Mouse (Mus musculus): ENCODE results near the gene Vax2.

The Vax2 gene

DNA sequence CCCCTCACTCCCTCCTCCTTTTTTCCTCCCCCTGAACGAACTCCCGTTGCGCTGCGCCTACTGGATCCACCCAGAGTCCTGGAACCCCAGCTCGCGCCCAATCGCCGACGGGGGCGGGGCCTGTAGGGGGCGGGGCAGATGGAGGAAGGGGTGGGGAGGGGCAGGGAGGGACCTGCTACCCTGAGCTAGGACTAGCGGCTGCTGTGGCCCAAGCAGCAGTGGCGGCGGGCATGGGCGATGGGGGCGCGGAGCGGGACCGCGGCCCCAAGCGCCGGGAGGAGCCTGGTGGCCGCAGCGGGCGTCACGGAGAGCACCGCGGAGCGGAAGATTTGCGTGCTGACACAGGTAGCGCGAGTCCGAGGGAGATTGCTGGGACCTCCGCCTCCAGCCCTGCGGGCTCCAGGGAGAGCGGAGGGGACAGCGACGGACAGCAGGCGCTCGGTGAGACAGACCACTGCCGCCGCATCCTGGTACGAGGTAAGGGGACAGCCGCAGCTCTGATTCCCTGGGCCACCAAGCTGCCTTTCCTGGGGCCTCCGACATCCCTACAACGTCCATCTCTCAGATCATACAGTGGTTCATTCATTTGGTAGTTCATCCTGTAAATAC is at the start of gene Vax2:
TSS of gene Vax2 (plus strand) at position 198 of the 609 bp plus-strand sequence.
- peak in 1 of 2 experiments; percentile 41 for DNase-seq

DNA sequence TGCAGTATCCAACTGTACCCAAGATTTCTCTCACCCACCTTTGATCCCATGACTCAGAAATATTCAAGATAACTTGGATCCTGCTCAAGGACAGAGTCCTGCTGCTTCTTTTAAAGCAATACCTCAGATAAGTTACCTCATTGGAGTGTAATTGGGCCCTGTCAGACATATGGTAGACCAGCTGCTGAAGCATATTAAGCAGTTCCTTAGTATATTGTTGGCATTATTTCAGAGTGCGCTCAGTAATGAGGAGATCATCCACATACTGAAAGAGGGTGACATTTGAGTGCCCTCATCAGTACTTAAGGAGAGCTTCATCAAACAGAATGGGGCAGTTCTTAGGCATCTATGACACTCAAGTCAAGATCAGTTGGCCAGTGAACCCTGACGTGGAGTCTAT is 46.1 kb upstream of the Vax2 start:
- no peak for DNase-seq

DNA sequence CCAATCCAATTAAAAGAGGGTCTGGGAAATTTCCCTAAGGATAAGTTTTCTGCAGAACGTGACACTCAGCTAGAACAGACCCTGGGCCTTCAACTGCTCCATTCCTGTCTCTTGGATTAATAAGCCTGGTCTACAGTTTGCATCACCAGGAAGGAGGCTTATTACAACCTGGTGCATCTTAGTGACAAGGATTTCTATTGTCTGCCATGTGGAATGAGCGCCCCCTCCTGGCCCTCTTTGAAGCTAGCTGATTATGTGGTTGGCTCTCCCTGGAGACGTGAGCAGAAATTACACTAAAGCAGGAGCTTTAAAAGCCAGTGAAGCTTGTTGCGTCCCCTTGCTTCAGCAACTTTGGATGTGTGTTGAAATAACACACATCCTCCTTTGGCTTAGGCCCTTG is 37.7 kb upstream of the Vax2 start:
- peak; percentile 79 to 88 for DNase-seq

DNA sequence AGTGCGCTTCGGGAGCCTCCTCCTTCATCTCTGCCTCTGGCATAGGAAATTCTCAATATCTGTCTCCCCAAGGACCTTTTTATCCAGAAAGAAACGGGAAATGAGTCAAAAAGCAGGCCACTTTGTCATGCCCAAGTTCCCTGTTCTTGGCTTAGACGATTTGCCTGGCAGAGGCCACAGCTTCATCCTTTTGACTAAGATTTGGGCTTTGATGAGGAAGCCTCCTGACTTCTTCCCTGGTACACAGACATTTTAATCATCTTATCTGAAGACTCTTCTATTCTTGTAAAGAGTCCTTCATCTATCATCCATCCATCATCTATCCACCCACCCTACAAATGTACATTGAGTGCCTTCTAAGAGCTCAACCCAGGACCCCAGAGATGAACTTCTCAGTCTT is 33.3 kb upstream of the Vax2 start, which contains the start of gene Cd207:
TSS of gene Cd207 (minus strand) at position 101 of the 400 bp plus-strand sequence.
- DNase-seq: no peak

DNA sequence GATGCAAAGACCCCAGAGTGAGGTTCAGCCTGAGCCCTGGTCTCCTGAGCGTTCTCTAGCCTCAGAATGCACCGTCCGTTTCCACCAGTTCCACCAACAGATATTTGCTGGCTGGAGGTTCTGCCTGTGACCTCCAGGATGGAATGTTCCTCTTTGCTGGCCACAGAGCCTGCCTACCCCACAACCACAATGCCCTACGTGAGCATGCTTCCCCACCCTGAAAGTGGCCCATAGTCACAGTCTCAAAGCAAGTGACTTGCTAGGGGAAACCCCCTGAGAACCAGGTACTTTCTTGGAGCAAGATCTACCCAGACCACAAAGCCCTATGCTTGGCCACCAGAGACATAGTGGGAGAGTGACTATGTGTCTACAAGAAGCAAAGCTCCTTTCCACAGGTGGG is 21.7 kb upstream of the Vax2 start:
- DNase-seq: no peak

DNA sequence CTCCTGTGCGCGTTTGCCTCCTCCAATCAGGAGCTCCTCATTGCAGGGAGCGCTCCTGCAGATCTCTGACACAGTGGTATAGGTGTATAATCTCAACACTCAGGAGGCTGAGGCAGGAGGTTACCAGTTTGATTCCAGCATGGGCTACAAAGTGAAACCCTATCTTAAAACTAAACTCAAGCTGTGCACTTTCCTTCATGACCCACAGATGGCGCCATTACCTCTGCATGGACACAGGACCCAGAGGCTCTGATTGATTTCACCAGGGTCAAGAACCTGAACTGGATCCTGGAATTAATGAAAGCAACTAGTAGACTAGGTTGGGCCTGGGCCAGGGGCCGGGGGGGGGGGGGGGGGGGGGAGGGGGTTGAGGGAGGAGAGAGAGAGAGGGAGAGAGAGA is 20.8 kb upstream of the Vax2 start:
- peak; percentile 57 to 72 for DNase-seq

DNA sequence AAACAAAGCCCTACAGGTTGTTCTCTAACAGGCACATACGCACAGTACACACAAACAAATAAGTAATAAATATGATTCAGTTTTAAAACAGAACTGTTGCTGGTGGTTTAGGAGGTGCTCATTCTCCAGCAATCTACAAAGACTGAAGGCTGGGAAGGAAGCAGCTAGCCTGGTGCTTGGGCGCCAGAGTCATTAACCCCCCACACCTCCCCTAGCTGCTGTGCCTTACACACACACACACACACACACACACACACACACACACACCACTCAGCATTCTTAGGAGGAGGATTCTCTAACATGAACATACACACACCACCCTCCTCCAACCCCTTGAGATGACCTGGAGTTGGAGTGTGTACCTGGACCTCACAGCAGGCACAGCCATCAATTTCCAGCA is 20.1 kb upstream of the Vax2 start:
- no peak for DNase-seq

DNA sequence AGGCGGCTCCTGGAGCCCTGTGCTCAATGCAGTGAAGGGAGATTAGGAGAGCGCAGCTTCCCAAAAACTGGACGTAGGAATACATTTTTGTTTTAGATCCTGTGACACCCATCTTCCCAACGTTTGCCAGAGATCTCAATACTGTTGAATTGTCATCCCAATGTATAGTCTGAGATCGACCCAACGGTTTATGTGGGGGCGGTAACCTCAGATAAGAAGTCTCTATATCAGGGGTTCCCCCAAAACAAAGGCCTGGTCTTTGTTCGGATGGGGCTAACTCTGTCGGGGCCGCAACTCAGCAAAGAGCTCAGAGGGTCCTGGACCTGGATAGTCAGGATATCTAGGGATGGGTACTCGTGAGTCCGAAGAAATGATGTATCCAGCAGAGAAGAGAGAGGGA is 18.1 kb upstream of the Vax2 start:
- no peak for DNase-seq

DNA sequence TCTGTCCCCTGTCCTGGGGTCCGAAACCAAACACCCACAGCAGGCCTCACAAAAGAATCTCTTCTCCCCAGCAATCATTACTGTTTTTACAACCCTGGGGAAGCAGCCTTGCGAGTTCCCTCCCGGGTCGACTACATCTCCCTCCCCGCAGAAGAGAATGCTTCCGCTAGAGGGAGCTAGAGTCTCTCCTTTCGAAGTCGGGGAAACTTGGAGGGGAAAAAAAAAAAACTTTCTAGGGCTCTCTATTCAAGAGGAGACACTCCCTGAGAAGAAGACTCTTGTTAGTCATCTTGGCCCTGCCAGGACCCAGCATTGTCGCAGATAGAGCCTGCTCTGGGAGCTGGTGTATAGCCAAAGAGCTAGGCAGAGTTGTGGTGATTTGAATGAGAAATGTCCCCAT is 17.2 kb upstream of the Vax2 start:
- peak; percentile 71 to 76 for DNase-seq

DNA sequence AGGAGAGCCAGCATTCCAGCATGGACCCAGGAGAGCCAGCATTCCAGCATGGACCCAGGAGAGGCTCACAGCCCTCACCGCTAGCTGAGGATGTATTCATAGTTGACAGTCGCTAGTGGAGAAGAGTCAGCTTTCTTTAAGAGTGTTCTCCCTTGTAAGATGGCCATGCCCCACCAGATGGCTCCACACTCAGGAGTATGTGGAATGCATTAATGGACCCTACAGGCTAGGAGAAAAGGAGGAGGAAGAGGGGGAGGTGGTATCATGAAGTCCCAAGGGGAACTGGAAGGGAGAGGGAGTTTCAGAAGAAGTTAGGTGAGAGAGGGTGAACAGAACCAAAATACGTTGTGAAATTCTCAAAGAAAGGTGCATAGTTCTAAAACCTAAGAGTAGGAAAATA is 15.3 kb upstream of the Vax2 start:
- DNase-seq: no peak

DNA sequence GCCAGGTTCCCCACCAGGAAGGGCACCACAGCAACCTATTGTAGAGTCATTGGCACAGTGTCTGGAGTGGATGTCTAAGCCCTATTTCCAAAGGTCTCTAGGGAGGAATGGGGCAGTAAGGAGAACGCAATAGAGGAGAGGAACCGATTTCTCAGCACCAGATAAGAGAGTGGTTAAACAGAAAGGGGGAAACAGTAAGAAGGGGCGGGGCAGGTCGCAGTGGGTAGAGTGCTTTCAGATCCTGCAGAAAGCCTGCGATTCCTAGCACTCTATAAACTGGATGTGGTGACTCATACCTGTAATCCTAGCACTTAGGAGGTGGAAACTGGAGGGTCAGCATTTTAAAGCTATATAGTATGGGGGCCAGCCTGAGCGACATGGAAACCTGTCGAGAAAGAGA is 14.4 kb upstream of the Vax2 start:
- DNase-seq: no peak

DNA sequence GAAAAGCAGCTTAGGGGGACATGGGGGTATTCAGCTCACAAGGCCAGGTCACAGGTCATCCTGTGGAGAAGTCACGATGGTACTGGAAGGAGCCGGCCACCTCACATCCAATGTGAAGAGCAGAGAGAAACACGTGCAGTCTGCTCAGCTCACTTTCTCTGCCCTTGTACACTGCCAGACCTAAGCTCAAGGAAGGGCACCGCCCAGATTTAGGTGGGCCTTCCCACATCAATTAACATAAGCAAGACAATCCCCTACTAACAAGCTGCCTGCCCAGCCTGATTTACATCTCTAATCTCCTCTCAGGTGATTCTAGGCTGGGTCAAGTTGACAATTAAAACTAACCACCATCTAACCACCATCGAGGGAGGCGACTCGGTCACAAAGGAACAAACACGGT is 13.1 kb upstream of the Vax2 start:
- no peak for DNase-seq

DNA sequence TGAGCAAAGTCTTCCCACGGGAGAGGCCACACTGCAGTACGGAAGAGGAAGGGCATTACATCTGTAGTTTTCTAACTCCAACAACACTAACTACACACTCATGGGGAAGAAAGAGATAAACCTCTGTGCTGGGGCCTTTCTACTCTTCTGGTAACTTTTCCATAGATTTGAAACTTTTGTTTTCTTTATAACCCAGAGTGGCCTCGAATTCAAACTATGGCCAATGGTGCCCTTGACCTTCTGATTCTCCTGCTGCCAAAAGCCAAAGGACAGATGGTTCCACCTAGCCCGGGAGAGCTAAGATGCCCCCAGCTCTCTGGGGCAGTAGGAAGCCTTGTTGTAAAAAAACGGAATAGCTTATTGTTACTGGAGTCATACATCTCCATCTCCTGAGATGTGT is 11.1 kb upstream of the Vax2 start:
- no peak for DNase-seq

DNA sequence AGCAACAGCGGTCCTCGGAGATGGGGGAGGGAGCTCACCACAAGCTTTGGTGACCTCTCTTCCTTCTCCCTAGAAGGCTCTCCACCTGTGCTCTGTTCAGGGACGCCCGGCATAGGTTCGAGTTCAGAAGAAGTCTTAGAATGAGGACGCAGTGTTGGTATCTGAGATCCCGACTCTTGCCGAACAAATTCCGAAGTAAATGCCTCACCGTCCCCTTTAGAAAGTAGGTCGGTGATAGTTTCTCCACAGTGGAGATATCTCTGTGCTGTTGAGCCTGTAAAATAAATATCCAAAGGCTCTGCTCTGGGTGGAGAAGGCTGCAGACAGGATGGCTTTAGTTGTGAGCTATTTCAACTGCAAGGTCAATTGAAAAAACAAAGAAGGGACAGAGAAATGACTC is 10.1 kb upstream of the Vax2 start:
- peak in 1 of 2 experiments; percentile 10 for DNase-seq

DNA sequence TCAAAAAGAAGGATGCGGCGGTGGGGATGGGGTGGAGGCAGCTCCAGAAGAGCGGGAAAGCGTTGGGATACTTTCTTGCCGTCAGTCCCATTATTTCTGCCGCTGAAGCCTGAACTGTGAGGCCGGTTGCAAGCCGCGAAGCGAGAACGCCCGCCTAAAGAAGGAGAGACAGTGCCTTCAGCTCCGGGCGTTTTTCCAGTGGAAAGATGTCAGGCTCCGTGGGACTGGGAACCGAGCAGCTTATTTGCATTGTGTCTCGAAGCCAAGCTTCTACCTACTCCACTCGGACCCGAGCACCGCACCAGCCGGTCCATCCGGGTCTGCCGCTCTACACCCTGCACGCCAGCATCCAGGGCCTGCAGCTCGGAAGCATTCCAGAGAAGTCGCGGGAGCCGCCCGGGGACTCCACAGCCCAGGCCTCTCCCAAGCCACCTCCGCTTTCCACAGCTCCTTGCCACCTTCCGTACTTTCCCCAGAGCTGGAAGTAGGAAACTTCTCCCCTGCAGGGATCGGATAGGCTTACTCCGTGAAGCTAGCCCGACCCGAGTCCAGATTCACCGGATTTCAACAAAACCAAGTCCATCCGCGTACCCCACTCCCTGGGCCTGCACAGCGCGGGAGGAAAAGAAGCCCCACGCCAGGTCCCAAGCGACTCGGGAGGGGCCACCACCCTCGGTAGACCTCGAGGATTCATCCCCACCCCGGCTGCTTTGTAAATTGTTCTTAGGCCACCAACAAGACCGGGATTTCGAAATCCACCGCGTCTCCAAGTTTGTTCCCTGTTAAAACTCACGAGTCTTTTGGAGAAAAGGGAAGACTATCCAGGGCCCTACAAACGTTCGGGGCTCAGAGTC is 8.7 kb upstream of the Vax2 start:
- DNase-seq: peak in 1 of 2 experiments; percentile 20

DNA sequence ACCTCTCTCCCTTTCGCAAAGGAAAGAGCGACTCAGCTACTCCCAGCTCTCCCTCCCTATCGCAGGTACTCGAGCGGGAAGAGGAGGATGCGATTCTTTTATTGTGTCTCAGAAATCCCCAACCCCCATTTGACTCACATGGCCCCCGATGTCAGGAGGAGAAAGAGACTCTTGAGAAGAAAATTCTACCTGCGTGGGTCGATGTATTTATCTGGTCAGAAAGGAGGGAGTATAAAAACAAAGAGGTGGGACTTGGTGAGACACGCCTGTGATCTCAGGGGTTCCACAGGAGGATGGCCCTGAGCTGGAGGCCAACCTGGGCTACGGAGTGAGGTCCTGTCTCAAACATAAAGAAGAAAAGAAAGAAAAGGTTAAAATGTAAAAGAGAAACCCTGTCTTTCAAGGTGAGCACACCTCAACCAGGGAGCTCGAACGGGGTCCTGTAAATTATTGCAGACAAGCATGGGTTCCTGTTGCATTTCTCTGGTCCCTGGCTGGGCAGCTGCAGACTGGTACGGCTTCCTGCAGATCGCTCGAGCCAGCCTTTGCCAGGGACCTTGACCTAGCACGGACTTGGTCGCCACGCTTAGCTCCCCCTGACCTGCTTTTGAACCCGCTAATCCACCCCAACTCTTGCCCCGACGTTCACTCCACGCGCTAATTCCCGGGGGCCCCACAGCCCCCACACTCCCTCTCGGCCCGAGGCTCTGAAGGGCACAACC is 7.9 kb upstream of the Vax2 start:
- DNase-seq: no peak

DNA sequence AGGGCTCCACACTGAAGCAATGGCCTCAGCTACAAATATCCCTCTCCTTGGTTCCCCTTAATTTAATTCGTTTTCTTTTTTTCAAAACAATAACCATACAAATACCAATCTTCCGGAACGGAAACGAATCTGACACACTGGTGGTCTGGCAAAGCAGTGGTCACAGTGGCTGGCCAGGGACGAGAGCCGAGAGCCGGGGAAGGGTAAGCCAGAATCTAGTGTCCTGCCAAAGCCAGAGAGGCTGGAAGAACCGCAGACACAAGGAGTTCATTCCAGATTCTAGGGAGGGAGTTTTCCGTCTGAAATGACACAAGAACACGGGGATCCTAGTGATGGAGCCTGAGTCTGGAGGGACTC is 7.4 kb upstream of the Vax2 start:
- no peak for DNase-seq

DNA sequence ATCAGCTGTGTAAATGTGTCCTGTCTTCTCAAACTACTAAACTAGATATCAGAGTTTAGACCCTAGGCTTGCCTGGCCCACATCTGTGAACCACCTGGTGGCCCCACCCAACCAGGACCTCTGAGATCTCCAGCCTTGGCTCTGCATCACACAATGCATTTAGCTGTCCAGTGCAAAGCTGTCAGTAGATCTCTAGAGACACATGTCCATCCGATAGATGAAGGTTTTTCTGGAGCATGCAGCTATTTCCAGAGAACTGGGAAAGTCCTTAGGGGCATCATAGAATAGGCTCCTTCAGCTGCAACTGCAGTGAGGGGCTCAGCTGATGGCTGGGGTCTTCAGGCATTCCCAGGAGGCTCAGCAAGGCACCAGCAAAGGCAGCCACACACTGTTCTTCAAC is 6.8 kb upstream of the Vax2 start:
- DNase-seq: no peak

DNA sequence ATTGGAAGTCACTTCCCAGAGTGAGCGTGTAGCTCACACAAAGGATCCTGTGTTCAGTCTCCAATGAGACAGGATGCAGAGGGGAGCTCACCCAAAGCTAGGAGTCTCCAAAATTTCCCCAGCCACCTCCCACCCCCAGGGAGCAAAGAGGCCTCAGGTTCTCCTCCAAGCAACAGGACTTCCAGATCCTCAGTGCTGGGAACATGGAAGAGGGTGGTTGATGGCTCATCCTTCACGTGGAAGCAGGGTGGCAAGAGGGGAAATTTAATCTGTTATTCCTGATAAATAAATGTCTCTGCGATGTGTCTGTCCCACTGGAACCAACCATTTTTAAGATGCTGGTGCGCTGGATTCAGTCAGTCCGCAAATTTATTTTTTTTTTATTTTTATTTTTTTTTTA is 6.4 kb upstream of the Vax2 start:
- no peak for DNase-seq

DNA sequence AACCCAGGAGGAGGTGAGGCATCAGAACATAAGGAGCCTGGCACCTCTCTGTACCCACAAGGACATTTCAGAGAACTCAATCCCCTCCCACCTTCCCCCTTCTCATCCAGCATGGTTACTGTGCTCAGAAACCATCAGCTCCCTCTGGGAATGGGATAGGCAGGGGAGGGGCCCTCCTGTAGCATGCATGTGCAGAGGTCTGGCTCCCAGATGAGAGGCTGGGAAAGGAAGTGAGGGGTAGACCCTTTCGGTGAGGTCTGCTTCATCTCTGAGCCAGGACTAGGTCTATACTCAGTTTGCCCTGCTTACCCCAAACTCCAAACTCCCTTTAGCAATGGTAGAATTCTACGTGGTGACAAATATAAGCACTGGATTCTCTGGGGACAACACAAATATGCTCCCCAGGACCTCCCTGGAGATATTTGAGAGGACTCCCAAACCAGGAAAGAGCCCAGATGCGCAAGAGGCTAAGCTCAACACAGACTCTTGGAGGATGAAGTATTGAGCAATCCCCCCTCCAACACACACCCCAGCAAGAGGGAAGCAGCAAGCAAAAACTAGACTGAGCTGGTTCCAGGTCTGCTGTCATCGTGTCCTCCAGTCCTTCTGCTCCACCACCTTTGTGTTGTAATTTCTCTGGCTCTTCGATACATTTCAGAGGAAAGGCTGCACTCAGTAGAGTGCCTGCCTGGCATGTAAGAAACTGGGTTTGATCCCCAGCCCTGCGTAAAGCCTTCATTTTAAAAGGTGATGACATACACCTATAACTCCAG is 3.1 kb upstream of the Vax2 start:
- DNase-seq: no peak

DNA sequence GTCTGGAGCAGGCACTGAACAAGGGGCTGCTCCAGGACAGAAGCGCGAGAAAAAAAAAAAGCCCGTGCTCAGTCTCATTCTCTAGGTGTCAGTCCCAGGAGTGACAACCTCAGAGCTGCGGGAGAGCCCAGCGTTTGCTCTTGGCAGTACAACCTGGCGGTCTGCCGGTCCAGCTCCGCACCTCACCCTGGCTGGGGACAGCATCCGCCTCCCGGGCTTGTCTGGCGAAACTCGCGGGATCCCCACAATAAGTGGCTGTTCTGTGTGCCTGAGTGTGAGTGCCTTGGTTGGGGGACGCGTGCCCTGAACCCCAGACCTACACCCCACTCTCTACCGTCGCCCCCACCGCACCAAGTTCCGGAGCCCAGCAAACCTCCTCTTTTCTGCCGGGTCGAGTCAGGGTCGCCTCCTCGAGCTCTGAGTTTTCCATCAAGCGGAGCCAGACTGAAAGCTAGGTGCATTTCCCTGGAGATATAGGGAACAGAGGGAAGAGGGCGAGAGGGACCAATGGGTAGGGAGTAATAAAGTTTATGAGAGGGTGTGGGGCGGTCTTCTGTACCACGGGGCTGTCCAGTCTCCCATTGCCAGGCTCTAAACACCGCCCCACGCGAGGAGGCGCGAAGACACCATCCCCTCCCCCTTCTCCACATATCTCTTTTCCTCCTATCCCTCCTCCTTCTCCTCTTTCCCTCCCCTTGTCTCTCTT is 550 bp upstream of the Vax2 start:
- DNase-seq: no peak

DNA sequence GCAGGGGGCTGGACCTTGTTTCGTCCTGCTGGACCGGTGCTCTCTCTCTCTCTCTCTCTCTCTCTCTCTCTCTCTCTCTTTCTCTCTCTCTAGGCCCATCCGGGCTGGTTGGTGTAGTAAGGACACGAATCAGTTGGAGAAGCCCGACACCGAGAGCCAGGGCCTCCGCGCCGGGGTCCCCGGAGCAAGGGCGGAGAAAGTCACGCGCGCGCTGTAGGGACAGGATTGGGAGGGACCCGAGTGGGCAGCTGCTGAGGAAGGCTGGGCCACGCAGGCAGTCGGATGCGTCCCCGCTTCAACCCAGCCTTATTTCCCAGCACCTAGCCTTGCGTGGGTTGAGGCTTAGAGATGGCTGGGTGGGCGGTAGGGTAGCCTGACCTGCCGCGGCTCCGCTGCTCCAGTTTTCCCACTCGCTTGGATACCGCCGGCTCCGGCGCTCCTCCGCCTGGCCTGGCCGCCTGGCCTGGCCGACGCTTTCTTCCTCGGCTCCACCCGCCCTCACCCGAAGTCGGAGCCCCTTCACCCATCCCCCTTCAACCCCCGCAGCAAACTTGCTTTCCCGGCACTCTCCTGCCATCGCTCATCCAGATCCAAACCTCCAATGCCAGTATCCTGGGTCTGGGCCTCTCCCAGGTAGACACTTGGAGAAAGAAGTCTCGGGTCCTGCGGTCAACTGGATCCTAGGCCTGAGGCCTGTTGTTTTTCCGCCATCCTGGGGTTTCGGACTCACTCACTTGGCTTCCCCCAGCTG is 836 bp downstream of the Vax2 start:
- peak in 1 of 2 experiments; percentile 13 for DNase-seq

All from cerebellum, postnatal 14 days (tissue).